Mouse (Mus musculus) c-Kit-positive CD71-positive TER-119-negative erythroid progenitor cells, embryonic 14.5 days (primary cell): Measurements from ENCODE around the gene Slf1.
A peak's percentile ranks its signal among the peaks of the same experiment; 100 is the strongest.
"Not testable (repeated sequence)": the region's sequence is repeated elsewhere in the genome, so short reads cannot be mapped to it uniquely, and the experiment has no call there.

Source experiments
- DNase-seq: peaks from one replicate; pipeline ENCODE4 v3.0.0-alpha.2; 2013; ENCODE audit warnings: low read depth

Slf1 gene

GRCm38 (mm10) chr13:77134931-77135620, at the start of gene Slf1, which contains the start of gene 2210408I21Rik:
Gene Slf1, minus strand, starts transcription at chr13:77135473.
Gene 2210408I21Rik, plus strand, starts transcription at chr13:77135540.
- DNase-seq: peak; percentile 78

GRCm38 (mm10) chr13:77177931-77178330, 42.7 kb upstream of the Slf1 start:
- DNase-seq: no peak

- no peak for DNase-seq
Observed at GRCm38 (mm10) chr13:77140890-77141289, 5.6 kb upstream of the Slf1 start.

- no peak for DNase-seq
Observed at GRCm38 (mm10) chr13:77135621-77135981, 328 bp upstream of the Slf1 start.

GRCm38 (mm10) chr13:77131132-77131531, 4.1 kb downstream of the Slf1 start:
- DNase-seq: no peak

- DNase-seq: no peak
Observed at GRCm38 (mm10) chr13:77128240-77128639, 7.0 kb downstream of the Slf1 start.

- DNase-seq: no peak
Observed at GRCm38 (mm10) chr13:77125159-77125558, 10.1 kb downstream of the Slf1 start.

- DNase-seq: no peak
Observed at GRCm38 (mm10) chr13:77118695-77119094, 16.6 kb downstream of the Slf1 start.

- DNase-seq: no peak
Observed at GRCm38 (mm10) chr13:77107734-77108133, 27.5 kb downstream of the Slf1 start.

- DNase-seq: not testable (repeated sequence)
Observed at GRCm38 (mm10) chr13:77092876-77093275, 42.4 kb downstream of the Slf1 start.

GRCm38 (mm10) chr13:77072030-77072429, 63.2 kb downstream of the Slf1 start:
- no peak for DNase-seq

- no peak for DNase-seq
Observed at GRCm38 (mm10) chr13:77068847-77069246, 66.4 kb downstream of the Slf1 start.

GRCm38 (mm10) chr13:77063221-77063620, 72.1 kb downstream of the Slf1 start:
- no peak for DNase-seq

- no peak for DNase-seq
Observed at GRCm38 (mm10) chr13:77049736-77050135, 85.5 kb downstream of the Slf1 start.

GRCm38 (mm10) chr13:77048461-77048860, 86.8 kb downstream of the Slf1 start:
- no peak for DNase-seq

- DNase-seq: no peak
Observed at GRCm38 (mm10) chr13:77047179-77047931, 87.9 kb downstream of the Slf1 start.

- no peak for DNase-seq
Observed at GRCm38 (mm10) chr13:77046416-77046815, 88.9 kb downstream of the Slf1 start.

GRCm38 (mm10) chr13:77045375-77045774, 89.9 kb downstream of the Slf1 start:
- DNase-seq: peak; percentile 5

GRCm38 (mm10) chr13:77043375-77043774, 91.9 kb downstream of the Slf1 start:
- no peak for DNase-seq

- DNase-seq: no peak
Observed at GRCm38 (mm10) chr13:77029594-77029993, 105.7 kb downstream of the Slf1 start.

- DNase-seq: no peak
Observed at GRCm38 (mm10) chr13:77018851-77019250, 116.4 kb downstream of the Slf1 start.

- DNase-seq: no peak
Observed at GRCm38 (mm10) chr13:77003684-77004083, 131.6 kb downstream of the Slf1 start.

GRCm38 (mm10) chr13:77002628-77003027, 132.6 kb downstream of the Slf1 start:
- DNase-seq: no peak
